Mouse (Mus musculus): ENCODE results near the gene Cacna2d2. TPM values are rescaled to one million over a fixed set of nuclear protein-coding genes. Genes with fewer than 3 reads are reported as not detected.

The Cacna2d2 gene
- polyA plus RNA-seq, 1 experiment: 5.3 TPM

- TF ChIP-seq CTCF (IDR thresholded peaks at IDR 0.05; ENCODE audit: extremely low read depth, insufficient read length, insufficient replicate concordance, low read depth, low read length) (no peak), POLR2A (IDR thresholded peaks at IDR 0.05; ENCODE audit: low read depth, low read length) (no peak)
- Histone ChIP-seq H3K36me3 (ENCODE audit: control insufficient read depth, insufficient read depth, low read length) (no peaks in the 10 kb centered on the region), H3K27ac (ENCODE audit: insufficient read depth, low read depth, low read length) (no peak overlapping the region), H3K4me1 (ENCODE audit: control insufficient read depth, insufficient read depth, insufficient read length, low read length) (no peaks in the 10 kb centered on the region), H3K4me3 (ENCODE audit: low read depth, low read length) (no peak overlapping the region), H3K27me3 (ENCODE audit: control insufficient read depth, insufficient read depth, low read length) (no peaks in the 10 kb centered on the region)
- 78% methylated on average over 4 of the region's 4 CpGs for WGBS
These were observed 43.5 kb downstream of the Cacna2d2 start for GRCm38 (mm10) chr9:107442891-107443290.

GRCm38 (mm10) chr9:107443324-107443723 lies 43.9 kb downstream of the Cacna2d2 start:
- WGBS: 66% methylated on average over 12 of the region's 12 CpGs
- Histone ChIP-seq H3K27ac (ENCODE audit: insufficient read depth, low read depth, low read length) (no peak overlapping the region), H3K4me3 (ENCODE audit: low read depth, low read length) (no peak overlapping the region), H3K36me3 (ENCODE audit: control insufficient read depth, insufficient read depth, low read length) (no peaks in the 10 kb centered on the region), H3K27me3 (ENCODE audit: control insufficient read depth, insufficient read depth, low read length) (no peaks in the 10 kb centered on the region), H3K4me1 (ENCODE audit: control insufficient read depth, insufficient read depth, insufficient read length, low read length) (no peaks in the 10 kb centered on the region)
- no peak for TF ChIP-seq CTCF (IDR thresholded peaks at IDR 0.05; ENCODE audit: extremely low read depth, insufficient read length, insufficient replicate concordance, low read depth, low read length)
- no peak for TF ChIP-seq POLR2A (IDR thresholded peaks at IDR 0.05; ENCODE audit: low read depth, low read length)

- Histone ChIP-seq H3K4me1 (ENCODE audit: control insufficient read depth, insufficient read depth, insufficient read length, low read length) (no peaks in the 10 kb centered on the region; the same call in 1 of the 2 replicates), H3K27ac (ENCODE audit: insufficient read depth, low read depth, low read length) (no peak overlapping the region), H3K4me3 (ENCODE audit: low read depth, low read length) (no peak overlapping the region), H3K27me3 (ENCODE audit: control insufficient read depth, insufficient read depth, low read length) (peaks cover 4% of the 10 kb centered on the region; the same call in 1 of the 2 replicates), H3K36me3 (ENCODE audit: control insufficient read depth, insufficient read depth, low read length) (no peaks in the 10 kb centered on the region)
- no peak for TF ChIP-seq CTCF (IDR thresholded peaks at IDR 0.05; ENCODE audit: extremely low read depth, insufficient read length, insufficient replicate concordance, low read depth, low read length)
- no peak for TF ChIP-seq POLR2A (IDR thresholded peaks at IDR 0.05; ENCODE audit: low read depth, low read length)
- 37% methylated on average over 5 of the region's 6 CpGs for WGBS
These were observed 45.6 kb downstream of the Cacna2d2 start for GRCm38 (mm10) chr9:107445011-107445471.

- no peak overlapping the region for H3K4me3 ChIP-seq (ENCODE audit: low read depth, low read length)
- TF ChIP-seq POLR2A (IDR thresholded peaks at IDR 0.05; ENCODE audit: low read depth, low read length) (no peak), CTCF (IDR thresholded peaks at IDR 0.05; ENCODE audit: extremely low read depth, insufficient read length, insufficient replicate concordance, low read depth, low read length) (no peak)
- H3K27me3 ChIP-seq (ENCODE audit: control insufficient read depth, insufficient read depth, low read length): peaks cover 12% of the 10 kb centered on the region
- WGBS: 23% methylated on average over 22 of the region's 22 CpGs
- no peak overlapping the region for H3K27ac ChIP-seq (ENCODE audit: insufficient read depth, low read depth, low read length)
- H3K4me1 ChIP-seq (ENCODE audit: control insufficient read depth, insufficient read depth, insufficient read length, low read length): no peaks in the 10 kb centered on the region; the same call in 1 of the 2 replicates
- H3K36me3 ChIP-seq (ENCODE audit: control insufficient read depth, insufficient read depth, low read length): no peaks in the 10 kb centered on the region
These were observed 49.5 kb downstream of the Cacna2d2 start for GRCm38 (mm10) chr9:107448805-107449517.

GRCm38 (mm10) chr9:107451400-107451799 lies 52.0 kb downstream of the Cacna2d2 start:
- H3K27ac ChIP-seq (ENCODE audit: insufficient read depth, low read depth, low read length): no peak overlapping the region
- no peak overlapping the region for H3K4me3 ChIP-seq (ENCODE audit: low read depth, low read length)
- 58% methylated on average over 8 of the region's 8 CpGs for WGBS
- H3K36me3 ChIP-seq (ENCODE audit: control insufficient read depth, insufficient read depth, low read length): no peaks in the 10 kb centered on the region
- H3K27me3 ChIP-seq (ENCODE audit: control insufficient read depth, insufficient read depth, low read length): peaks cover 12% of the 10 kb centered on the region
- no peaks in the 10 kb centered on the region; the same call in 1 of the 2 replicates for H3K4me1 ChIP-seq (ENCODE audit: control insufficient read depth, insufficient read depth, insufficient read length, low read length)
- TF ChIP-seq POLR2A (IDR thresholded peaks at IDR 0.05; ENCODE audit: low read depth, low read length) (no peak), CTCF (IDR thresholded peaks at IDR 0.05; ENCODE audit: extremely low read depth, insufficient read length, insufficient replicate concordance, low read depth, low read length) (no peak)

- 48% methylated on average over 11 of the region's 11 CpGs for WGBS
These were observed 52.6 kb downstream of the Cacna2d2 start for GRCm38 (mm10) chr9:107451891-107452521.

GRCm38 (mm10) chr9:107452552-107452951 lies 53.1 kb downstream of the Cacna2d2 start:
- Histone ChIP-seq H3K27me3 (ENCODE audit: control insufficient read depth, insufficient read depth, low read length) (peaks cover 12% of the 10 kb centered on the region), H3K36me3 (ENCODE audit: control insufficient read depth, insufficient read depth, low read length) (no peaks in the 10 kb centered on the region), H3K4me3 (ENCODE audit: low read depth, low read length) (no peak overlapping the region), H3K27ac (ENCODE audit: insufficient read depth, low read depth, low read length) (no peak overlapping the region), H3K4me1 (ENCODE audit: control insufficient read depth, insufficient read depth, insufficient read length, low read length) (no peaks in the 10 kb centered on the region; the same call in 1 of the 2 replicates)
- peak; percentile 58; the same call in 1 of the 2 replicates for TF ChIP-seq CTCF (IDR thresholded peaks at IDR 0.05; ENCODE audit: extremely low read depth, insufficient read length, insufficient replicate concordance, low read depth, low read length)
- no peak for TF ChIP-seq POLR2A (IDR thresholded peaks at IDR 0.05; ENCODE audit: low read depth, low read length)
- 26% methylated on average over 4 of the region's 4 CpGs for WGBS

More at GRCm38 (mm10) chr9:107451891-107452521, 52.6 kb downstream of the Cacna2d2 start:
- Histone ChIP-seq H3K27ac (ENCODE audit: insufficient read depth, low read depth, low read length) (no peak overlapping the region), H3K36me3 (ENCODE audit: control insufficient read depth, insufficient read depth, low read length) (no peaks in the 10 kb centered on the region), H3K27me3 (ENCODE audit: control insufficient read depth, insufficient read depth, low read length) (peaks cover 12% of the 10 kb centered on the region), H3K4me3 (ENCODE audit: low read depth, low read length) (no peak overlapping the region), H3K4me1 (ENCODE audit: control insufficient read depth, insufficient read depth, insufficient read length, low read length) (no peaks in the 10 kb centered on the region; the same call in 1 of the 2 replicates)
- TF ChIP-seq POLR2A (IDR thresholded peaks at IDR 0.05; ENCODE audit: low read depth, low read length): no peak
- no peak for TF ChIP-seq CTCF (IDR thresholded peaks at IDR 0.05; ENCODE audit: extremely low read depth, insufficient read length, insufficient replicate concordance, low read depth, low read length)

Data from small intestine, adult 2 months (tissue).